Mouse (Mus musculus) brain, embryonic 14.5 days (tissue): ENCODE results near the gene Tmem216.

Source experiments
- CTCF ChIP-seq: fragments of 200-500 bp; IDR thresholded peaks from 2 replicates; pipeline ENCODE4 v1.5.1; 2012; ENCODE audit warnings: inconsistent platforms, mild to moderate bottlenecking, moderate library complexity, borderline replicate concordance; ENCODE audit not compliant: insufficient read depth, insufficient read length; ENCODE audit errors: extremely low read depth
- POLR2A ChIP-seq: fragments of 200-500 bp; IDR thresholded peaks from 2 replicates; pipeline ENCODE4 v1.6.1; 2012; ENCODE audit warnings: mild to moderate bottlenecking, inconsistent platforms, borderline replicate concordance; ENCODE audit not compliant: poor library complexity, insufficient read depth, insufficient read length, severe bottlenecking; ENCODE audit errors: extremely low read depth

DNA sequence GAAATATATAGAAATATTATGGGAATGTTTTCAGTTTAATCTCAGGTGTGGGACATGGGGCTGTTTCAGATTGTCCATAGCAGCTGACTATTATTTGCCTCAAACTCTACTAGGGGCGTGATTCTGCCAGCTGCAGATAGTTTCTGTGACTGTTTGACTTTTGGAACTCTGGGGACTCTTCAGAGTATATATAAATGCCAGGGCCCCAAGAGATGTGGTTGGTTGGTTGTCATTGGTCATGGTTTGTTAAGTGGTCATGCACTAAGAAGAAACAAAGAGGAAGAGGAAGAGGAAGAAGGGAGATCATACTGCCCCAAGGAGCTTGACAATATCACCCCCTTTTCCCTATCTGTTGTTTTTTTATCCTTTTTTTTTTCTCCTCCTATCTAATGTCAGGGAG lies 34.1 kb downstream of the Tmem216 start:
- TF ChIP-seq CTCF = no peak
- no peak for TF ChIP-seq POLR2A
